Mouse (Mus musculus): ENCODE measurements at regions not wholly inside any gene's neighbourhood (a gene's known extent, or its start where the extent isn't known, plus 50 kb on each side); places are given as distances from the start of the nearest gene placed in this dataset.

GRCm38 (mm10) chr4:71279710-71280109 is 478.1 kb downstream of the Gm11232 start:
- no peak for TF ChIP-seq GATA1 (IDR thresholded peaks at IDR 0.05; ENCODE audit: low read length)
- TF ChIP-seq TAL1 (IDR thresholded peaks at IDR 0.05; ENCODE audit: low read length): no peak
